Mouse (Mus musculus): ENCODE measurements around the gene Ppp1r21. TPM values are rescaled to one million over a fixed set of nuclear protein-coding genes. Genes with fewer than 3 reads are reported as not detected.

Gene Ppp1r21
- 23.3 and 32.2 TPM in 2 replicates for polyA plus RNA-seq (2012; rRNA removed; ENCODE audit: low replicate concordance)

GRCm38 (mm10) chr17:88529519-88530235, at the start of gene Ppp1r21:
Gene Ppp1r21 (plus strand): TSS chr17:88530118.

GRCm38 (mm10) chr17:88597222-88598055, 67.5 kb downstream of the Ppp1r21 start, which contains the start of gene Ston1:
Gene Ston1 (plus strand): TSS chr17:88597684.

Other genes starting within 250 kb of the Ppp1r21 start
- gene Foxn2, start 89.4 kb upstream of the Ppp1r21 start, polyA plus RNA-seq (2012; rRNA removed; ENCODE audit: low replicate concordance) = 5.1 and 7.9 TPM in 2 replicates
- 17.1 and 37.4 TPM in 2 replicates for gene Ston1, start 67.6 kb downstream of the Ppp1r21 start, polyA plus RNA-seq (2012; rRNA removed; ENCODE audit: low replicate concordance)
- 0.31 TPM in 1 of 2 replicates, not detected in the other for gene Gtf2a1l, start 138.5 kb downstream of the Ppp1r21 start, polyA plus RNA-seq (2012; rRNA removed; ENCODE audit: low replicate concordance)